Mouse (Mus musculus) gastrocnemius, adult 2 months (tissue): ENCODE data around the gene Gse1. TPM values are rescaled to one million over a fixed set of nuclear protein-coding genes. Genes with fewer than 3 reads are reported as not detected.

Experiments used
- DNase-seq: peaks from one replicate; pipeline ENCODE4 v3.0.0; 2022
- H3K27ac ChIP-seq: fragments of 200-600 bp; 2 replicates; pipeline ENCODE4 v1.8.1; 2022; ENCODE audit warnings: mild to moderate bottlenecking
- H3K4me3 ChIP-seq: fragments of 200-600 bp; 2 replicates; pipeline ENCODE4 v1.8.1; 2022; ENCODE audit warnings: mild to moderate bottlenecking, moderate library complexity
- CTCF ChIP-seq: fragments of 200-600 bp; IDR thresholded peaks from 2 replicates; pipeline ENCODE4 v1.8.1; 2022; ENCODE audit warnings: antibody characterized with exemption, mild to moderate bottlenecking, moderate library complexity
- intact Hi-C: fragments of 180-260 bp; cut with DNase I; formaldehyde crosslinking; loops from one replicate; pipeline ENCODE4 v1.15.1; 2025
- total RNA-seq, 2 experiments: library from RNA; stranded (reverse); gene quantifications; 2 replicates each; pipeline ENCODE4 v1.2.3; 2021

Gene Gse1
- total RNA-seq, 2 experiments from 2014 or later = 26.5 to 37.3 TPM

DNA sequence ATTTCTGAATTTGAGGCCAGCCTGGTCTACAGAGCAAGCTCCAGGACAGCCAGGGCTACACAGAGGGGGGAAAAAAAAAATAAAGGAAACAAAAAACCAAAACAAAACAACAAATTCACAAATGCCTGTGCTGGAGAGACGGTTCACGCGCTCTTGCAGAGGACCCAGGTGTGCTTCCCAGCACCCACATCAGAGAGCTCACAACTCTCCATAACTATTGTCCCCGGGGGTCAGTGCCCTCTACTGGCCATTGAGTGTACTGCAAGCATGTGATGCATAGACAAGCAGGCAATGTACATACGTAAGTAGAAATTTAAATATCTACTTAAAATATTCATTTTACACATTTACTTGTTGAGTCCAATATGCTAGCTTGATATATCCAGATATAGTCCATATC lies 366.3 kb downstream of the Gse1 start:
- peak; percentile 67 for TF ChIP-seq CTCF
- Histone ChIP-seq H3K27ac (no peak overlapping the region), H3K4me3 (no peak overlapping the region)
- intact Hi-C loops = loop anchor here (5.0 kb wide), 1 partner anchor 312 kb away; no protein-coding TSS in a partner anchor
- no peak for DNase-seq

DNA sequence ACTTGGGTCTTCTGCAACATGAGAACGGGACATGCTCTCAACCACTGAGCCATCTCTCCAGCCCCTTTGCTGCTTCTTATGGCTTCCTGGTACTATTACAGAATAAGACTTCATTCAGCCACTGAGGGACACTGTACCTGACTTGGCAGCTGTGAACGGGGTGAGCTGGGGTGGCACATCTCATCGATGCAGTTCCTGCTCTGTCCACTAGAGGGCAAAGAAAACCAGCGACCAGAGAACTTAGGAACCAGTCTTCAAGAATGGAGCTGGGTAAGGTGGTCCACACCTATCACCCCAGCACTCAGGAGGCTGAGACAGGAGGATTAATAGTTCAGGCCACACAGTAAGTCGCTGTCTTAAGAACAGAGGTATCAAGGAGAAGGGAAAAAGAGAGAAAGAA lies 367.7 kb downstream of the Gse1 start:
- TF ChIP-seq CTCF = peak; percentile 90
- H3K27ac ChIP-seq = no peak overlapping the region
- intact Hi-C loops = loop anchor here (5.0 kb wide), 2 partner anchors 294 to 419 kb away; partner anchors contain the start of gene Fam92b
- peak; percentile 63 for DNase-seq
- H3K4me3 ChIP-seq = no peak overlapping the region

DNA sequence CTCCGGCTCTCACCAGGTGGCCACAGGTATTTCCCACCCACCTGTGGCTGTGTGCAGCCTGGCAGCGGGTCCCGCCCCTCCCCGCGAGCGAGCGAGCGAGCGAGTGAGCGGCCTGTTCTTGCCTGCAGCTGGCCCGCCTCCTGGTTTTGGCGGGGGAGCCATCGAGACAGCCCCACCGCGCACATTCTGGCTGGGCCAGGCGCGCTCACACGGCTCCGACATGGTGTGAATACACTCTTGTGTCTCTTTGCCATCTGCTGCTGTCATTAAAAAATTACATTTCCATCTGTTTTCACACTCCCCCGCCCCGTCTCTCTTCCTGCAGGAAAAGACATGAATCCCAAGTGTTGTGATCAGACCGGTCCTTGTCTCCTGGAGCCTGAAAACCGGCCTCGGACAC lies 370.3 kb downstream of the Gse1 start:
- DNase-seq = peak; percentile 57
- Histone ChIP-seq H3K4me3 (peak overlapping the region; percentile 52), H3K27ac (peak overlapping the region; percentile 35; the same call in 1 of the 2 replicates)
- no peak for TF ChIP-seq CTCF
- intact Hi-C loops = loop anchor here (5.0 kb wide), 2 partner anchors 296 to 421 kb away; partner anchors contain the start of gene Fam92b

DNA sequence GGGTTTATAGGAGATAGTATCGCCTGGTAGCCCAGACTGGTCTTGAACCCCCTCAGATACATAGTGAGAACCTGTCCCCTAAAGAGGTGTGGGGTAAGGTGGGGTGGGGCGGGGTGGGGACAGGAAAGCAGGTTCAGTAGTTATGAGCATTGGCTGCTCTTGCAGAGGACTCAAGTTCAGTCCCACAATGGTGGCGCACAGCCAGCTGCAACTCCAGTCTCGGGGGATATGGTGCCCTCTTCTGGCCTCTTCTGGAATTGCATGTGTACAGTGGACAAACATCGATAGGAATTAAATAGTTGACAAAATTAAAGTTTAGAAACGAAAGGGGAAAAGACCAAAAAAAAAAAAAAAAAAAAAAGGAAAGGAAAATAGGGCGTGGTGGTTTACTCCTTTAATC lies 371.2 kb downstream of the Gse1 start:
- no peak overlapping the region for H3K4me3 ChIP-seq
- DNase-seq = peak; percentile 83
- peak; percentile 84 for TF ChIP-seq CTCF
- H3K27ac ChIP-seq = no peak overlapping the region
- intact Hi-C loops = loop anchor here (5.0 kb wide), 2 partner anchors 297 to 422 kb away; partner anchors contain the start of gene Fam92b

DNA sequence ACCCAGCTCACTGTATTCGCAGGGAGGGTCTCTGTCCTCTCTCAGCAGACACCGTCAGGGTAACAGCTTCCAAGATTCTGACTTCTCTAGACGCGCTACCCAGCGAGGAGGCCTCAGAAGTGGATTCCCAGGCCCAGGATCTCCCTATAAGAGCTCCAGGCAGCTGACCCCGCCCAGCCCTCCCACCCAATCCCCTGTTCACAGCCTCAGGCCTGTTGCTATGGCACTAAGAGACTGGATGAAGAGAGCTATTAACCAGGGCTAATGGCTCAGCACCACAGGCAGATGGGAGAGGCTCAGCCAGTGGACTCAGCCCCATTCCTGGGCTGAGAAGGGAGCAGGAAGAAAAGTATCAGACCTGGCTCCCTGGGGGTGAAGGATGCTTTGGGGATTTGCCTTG lies 374.4 kb downstream of the Gse1 start:
- no peak overlapping the region for H3K4me3 ChIP-seq
- DNase-seq = no peak
- no peak overlapping the region for H3K27ac ChIP-seq
- intact Hi-C loops = no loop called here
- TF ChIP-seq CTCF = no peak

DNA sequence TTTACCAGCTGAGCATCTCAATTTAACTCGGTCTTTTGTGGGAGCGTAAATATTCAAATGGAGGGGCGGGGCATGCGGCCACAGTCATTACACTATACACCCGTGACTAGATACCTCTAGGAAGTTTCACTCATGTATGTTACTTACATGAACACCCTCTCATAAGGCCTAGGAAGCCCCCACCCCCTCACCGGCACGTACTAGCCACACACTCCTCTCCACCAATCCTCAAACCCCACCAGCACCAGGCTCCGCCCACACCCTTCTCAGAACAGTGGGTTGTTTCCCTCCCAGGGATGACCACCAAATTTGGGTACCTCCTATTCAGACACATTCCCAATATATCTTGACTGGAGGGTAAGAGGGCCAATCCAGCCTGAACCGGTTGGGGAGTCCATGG lies 379.2 kb downstream of the Gse1 start:
- intact Hi-C loops = no loop called here
- Histone ChIP-seq H3K27ac (no peak overlapping the region), H3K4me3 (peak overlapping the region; percentile 27)
- TF ChIP-seq CTCF = no peak
- DNase-seq = no peak

DNA sequence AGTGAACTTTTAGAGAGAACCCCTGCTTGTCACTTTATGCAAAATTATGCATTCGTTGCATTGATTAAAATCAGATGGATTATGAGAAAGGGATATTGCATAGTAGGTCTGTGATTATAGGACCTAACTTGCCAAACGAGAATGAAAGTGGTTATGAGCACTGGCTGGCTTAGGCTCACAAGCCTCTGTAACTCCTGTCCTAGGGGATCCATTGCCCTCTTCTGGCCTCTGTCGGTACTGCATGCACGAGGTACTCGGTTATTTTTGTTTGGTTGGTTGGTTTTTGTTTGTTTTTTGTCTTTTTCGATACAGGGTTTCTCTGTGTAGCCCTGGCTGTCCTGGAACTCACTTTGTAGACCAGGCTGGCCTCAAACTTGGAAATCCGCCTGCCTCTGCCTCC lies 379.6 kb downstream of the Gse1 start:
- H3K27ac ChIP-seq = no peak overlapping the region
- H3K4me3 ChIP-seq = peak overlapping the region; percentile 27
- peak; percentile 95 for TF ChIP-seq CTCF
- intact Hi-C loops = no loop called here
- peak; percentile 82 for DNase-seq

DNA sequence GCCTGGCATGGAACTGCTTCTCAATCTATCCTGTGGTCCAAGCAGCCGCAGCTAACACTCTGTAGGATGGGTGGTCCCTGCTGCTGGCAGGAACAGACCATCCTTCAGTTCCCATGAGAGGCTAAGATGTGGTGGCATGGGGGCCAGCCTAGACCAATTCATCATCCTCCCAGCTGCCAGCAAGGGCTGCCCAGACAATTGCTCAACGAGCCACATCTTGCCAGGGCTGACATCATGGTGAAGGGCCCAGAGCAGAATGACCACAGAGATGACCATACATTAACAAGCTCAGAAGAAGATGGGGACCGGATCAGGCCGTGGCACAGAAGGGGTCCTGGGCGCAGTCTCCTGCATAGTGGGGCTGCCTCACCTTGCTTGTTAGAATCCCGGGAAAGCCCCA lies 382.6 kb downstream of the Gse1 start:
- intact Hi-C loops = no loop called here
- Histone ChIP-seq H3K4me3 (no peak overlapping the region), H3K27ac (no peak overlapping the region)
- DNase-seq = no peak
- no peak for TF ChIP-seq CTCF

DNA sequence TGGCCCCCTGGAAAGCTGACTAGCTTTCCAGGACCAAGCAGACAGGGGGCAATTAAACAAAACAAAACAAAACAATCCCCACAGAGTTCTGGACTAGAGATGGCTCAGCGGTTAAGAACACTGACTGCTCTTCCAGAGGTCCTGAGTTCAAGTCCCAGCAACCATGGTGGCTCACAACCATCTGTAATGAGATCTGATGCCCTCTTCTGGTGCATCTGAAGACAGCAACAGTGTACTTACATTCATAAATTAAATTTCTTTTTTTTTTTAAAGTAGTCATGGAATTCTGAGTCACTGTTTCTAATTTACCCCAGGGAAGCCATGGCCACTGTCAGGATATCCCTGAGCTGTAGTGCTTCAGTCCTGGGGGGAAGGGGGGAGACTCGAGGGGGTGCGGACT lies 386.2 kb downstream of the Gse1 start:
- DNase-seq = no peak
- intact Hi-C loops = no loop called here
- Histone ChIP-seq H3K4me3 (no peak overlapping the region), H3K27ac (no peak overlapping the region)
- no peak for TF ChIP-seq CTCF

DNA sequence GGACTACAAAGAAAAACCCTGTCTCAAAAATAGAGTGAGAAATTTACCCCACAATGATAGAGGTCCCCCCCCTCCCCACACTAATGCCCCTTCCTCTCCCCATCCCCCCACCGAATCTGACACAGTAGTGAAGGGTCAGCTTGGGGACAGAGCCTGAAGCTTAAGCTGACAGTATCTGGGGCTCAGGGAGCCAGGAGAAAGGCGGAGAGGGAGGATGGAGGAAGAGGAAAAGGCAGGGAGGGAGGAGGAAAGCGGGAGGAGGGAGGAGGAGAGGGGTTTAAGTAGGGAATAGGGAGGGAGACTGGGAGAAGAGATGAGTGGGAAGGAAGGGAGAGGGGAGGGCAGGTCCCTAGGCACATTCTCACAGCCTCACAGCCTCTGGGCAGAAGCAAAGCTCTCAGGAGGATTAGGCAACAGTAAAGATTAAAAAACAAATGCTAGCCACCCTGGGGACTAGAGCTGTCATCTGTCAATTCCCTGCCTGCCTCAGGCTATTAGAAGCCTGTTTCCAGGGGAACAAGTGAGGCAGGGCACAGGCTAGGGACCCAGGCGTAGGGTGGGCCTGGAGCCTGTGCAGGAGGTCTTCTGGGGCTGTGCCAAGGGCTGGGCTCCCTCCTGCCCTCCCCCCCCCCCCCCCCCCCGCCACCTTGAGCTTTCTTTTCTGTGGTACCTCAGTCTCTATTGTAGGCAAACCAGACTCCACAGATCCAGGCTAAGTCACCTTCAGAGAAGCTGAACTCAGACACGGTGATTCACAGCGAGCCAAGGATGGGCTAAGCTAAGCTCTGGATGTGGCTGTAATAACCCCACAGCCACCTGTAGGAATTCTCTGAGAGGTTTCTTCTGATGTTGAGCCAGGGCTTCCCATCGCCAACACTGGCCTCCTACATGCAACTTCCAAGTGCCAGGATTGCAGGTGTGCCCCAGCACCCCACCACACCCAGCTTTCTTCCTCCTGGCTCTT lies 388.7 kb downstream of the Gse1 start:
- TF ChIP-seq CTCF = no peak
- DNase-seq = no peak
- intact Hi-C loops = no loop called here

DNA sequence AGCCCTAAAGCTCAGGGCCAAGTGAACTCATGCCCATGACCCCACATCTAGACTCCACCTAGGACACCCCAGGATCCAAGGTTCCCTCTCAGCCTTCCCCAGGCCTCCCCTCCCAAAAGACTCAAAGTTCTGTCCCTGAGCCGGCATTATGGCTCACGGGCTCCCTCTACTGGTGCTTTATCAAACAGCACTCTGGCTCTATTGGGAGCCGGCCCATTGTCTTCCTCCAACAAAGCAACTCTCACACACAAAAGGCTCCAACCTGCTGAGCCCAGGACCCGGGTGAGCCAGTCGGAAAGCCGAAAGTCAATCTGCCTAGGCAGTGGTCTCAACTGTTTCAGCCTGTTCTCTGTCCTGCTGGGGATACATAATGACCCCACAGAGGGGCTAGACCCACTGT lies 389.9 kb downstream of the Gse1 start:
- no peak overlapping the region for H3K4me3 ChIP-seq
- H3K27ac ChIP-seq = no peak overlapping the region
- peak; percentile 95; the same call in 1 of the 2 replicates for TF ChIP-seq CTCF
- intact Hi-C loops = loop anchor here (1.0 kb wide), 1 partner anchor 439 kb away; no protein-coding TSS in a partner anchor
- DNase-seq = peak; percentile 72

More for the DNA sequence above, 388.7 kb downstream of the Gse1 start:
- no peak overlapping the region for H3K4me3 ChIP-seq
- no peak overlapping the region for H3K27ac ChIP-seq

DNA sequence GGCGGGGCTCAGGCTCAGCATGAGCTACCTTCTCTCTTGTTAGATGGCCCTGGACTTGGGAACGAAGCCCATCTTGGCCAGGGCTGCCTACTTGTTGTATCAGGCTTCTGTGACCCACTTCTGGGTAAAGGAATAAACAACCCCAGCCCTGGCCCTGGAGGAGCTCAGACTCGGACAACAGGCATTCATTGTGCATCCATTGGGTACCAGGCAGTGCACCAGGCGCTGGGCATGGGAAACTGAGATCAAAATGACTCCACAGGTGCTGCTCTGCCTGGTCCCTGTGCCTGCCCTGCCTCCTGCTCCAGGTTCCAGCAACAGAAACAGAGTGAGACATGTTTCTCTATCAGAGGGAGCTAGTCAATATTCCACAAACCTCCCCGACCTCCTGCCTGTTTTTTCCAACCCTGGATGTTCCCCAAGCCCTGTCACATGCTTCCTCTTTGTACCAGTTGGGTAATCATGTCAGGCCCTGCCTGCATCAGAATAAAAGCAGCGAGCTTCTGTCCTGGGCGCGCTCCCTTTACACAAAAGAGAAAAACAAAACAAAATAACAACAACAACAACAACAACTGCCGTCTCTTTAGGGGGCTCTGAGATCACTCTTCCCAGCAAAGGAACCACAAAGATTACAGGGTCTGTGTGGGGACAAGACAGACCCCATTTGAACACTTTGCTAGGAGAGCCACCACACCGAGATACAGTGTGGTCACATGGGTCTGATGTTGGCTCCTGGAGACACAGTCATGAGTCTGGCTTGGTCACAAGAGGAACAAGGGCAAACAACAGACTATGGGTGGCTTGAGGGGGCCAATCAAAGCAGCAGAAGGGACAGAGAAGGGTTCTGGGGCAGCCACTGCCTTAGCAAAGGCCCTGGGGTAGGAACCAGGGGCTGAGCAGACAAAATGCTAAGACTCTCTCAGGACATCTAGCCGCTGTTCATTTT lies 391.3 kb downstream of the Gse1 start:
- TF ChIP-seq CTCF = no peak
- intact Hi-C loops = no loop called here
- DNase-seq = no peak
- Histone ChIP-seq H3K4me3 (no peak overlapping the region), H3K27ac (peak overlapping the region; percentile 46; the same call in 1 of the 2 replicates)
